Mouse (Mus musculus) G1E (cell line): Measurements from ENCODE around the gene Polr3gl.

Experiments
- CTCF ChIP-seq: IDR thresholded peaks from 2 replicates; pipeline ENCODE4 v1.5.1; 2012; ENCODE audit warnings: low read depth, low read length, inconsistent platforms, mixed read lengths
- GATA1 ChIP-seq: IDR thresholded peaks from 2 replicates; pipeline ENCODE4 v1.6.1; 2012; ENCODE audit warnings: borderline replicate concordance, low read length, inconsistent platforms, mixed read lengths
- GATA2 ChIP-seq: IDR thresholded peaks from 2 replicates; pipeline ENCODE4 v1.6.1; 2012; ENCODE audit warnings: low read depth, low read length, inconsistent platforms, borderline replicate concordance
- POLR2AphosphoS5 ChIP-seq: IDR thresholded peaks from 2 replicates; pipeline ENCODE4 v1.6.1; 2012; ENCODE audit warnings: low read depth, low read length, inconsistent platforms; ENCODE audit not compliant: insufficient replicate concordance
- TAL1 ChIP-seq: conservative IDR thresholded peaks from 2 replicates; pipeline ENCODE4 v1.6.1; 2012; ENCODE audit warnings: low read depth, low read length, inconsistent platforms, mixed read lengths

DNA sequence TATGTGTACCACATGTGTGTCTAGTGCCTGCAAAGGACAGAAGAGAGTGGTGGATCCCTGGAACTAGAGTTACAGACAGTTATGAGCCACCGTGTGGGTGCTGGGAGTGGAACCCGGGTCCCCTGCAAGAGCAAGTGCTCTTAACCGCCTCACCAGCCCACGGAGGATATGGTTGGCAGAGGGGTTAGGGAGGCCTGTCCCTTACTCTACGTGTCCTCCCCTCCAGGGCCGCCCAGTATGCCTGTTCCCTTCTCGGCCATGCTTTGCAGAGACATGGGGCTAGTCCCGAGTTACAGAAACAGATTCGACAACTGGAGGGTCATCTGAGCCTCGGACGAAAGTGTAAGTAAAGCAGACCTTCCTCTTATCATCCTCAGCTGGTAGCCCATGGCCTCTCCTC lies 42.5 kb upstream of the Polr3gl start:
- TF ChIP-seq POLR2AphosphoS5, result no peak
- no peak for TF ChIP-seq CTCF
- TF ChIP-seq GATA2, result no peak
- TF ChIP-seq TAL1, result no peak
- TF ChIP-seq GATA1, result no peak
